Mouse (Mus musculus): ENCODE results near the gene Cidec. TPM values are rescaled to one million over a fixed set of nuclear protein-coding genes. Genes with fewer than 3 reads are reported as not detected.

The Cidec gene
- total and polyA plus RNA-seq, 3 experiments, result not detected

GRCm38 (mm10) chr6:113386025-113386424 lies 49.5 kb downstream of the Cidec start:
- Histone ChIP-seq H3K79me2 (ENCODE audit: control insufficient read depth, insufficient read depth, low read length, poor library complexity) (peaks cover 3% of the 10 kb centered on the region), H3K36me3 (ENCODE audit: control insufficient read depth in 1 of 2, insufficient read depth in 2 of 2, low read length in 2 of 2) (peaks cover 2 to 52% of the 10 kb centered on the region in 2 experiments; a peak in 2 of 4 replicates), H3K27me3 (ENCODE audit: control insufficient read depth in 1 of 2, insufficient read depth in 2 of 2, low read length in 2 of 2) (no peaks in the 10 kb centered on the region), H3K9me3 (replicated peaks; ENCODE audit: insufficient read depth, low read length) (no peaks in the 10 kb centered on the region), H3K4me1 (ENCODE audit: control insufficient read depth in 1 of 2, insufficient read depth in 2 of 2, low read length in 2 of 2) (no peaks in the 10 kb centered on the region), H3K9ac (ENCODE audit: control insufficient read depth, low read depth, low read length, poor library complexity, severe bottlenecking) (no peak overlapping the region), H3K4me3 (ENCODE audit: control insufficient read depth in 1 of 2, insufficient read depth in 1 of 2, low read depth in 2 of 2, low read length in 2 of 2) (no peak overlapping the region), H3K27ac (ENCODE audit: control insufficient read depth, low read depth, low read length) (no peak overlapping the region)
- no peak for TF ChIP-seq MEF2A (IDR thresholded peaks at IDR 0.05; ENCODE audit: extremely low read depth, insufficient replicate concordance, low read depth, low read length, poor library complexity, severe bottlenecking)
- no peak for TF ChIP-seq TAL1 (IDR thresholded peaks at IDR 0.05; ENCODE audit: low read length)
- no peak for TF ChIP-seq ZNF384 (IDR thresholded peaks at IDR 0.05; ENCODE audit: low read depth, low read length)
- no peak for TF ChIP-seq USF2 (IDR thresholded peaks at IDR 0.05; ENCODE audit: borderline replicate concordance in 1 of 2, insufficient read depth in 1 of 2, low read depth in 1 of 2, low read length in 2 of 2)
- TF ChIP-seq MAFK (IDR thresholded peaks at IDR 0.05; ENCODE audit: borderline replicate concordance, low read depth, low read length), result no peak
- TF ChIP-seq CTCF (IDR thresholded peaks at IDR 0.05 in 2 of 3, conservative IDR thresholded peaks at IDR 0.05 in 1 of 3; ENCODE audit: control insufficient read depth in 1 of 3, insufficient read depth in 1 of 3, low read depth in 2 of 3, low read length in 3 of 3, poor library complexity in 1 of 3, severe bottlenecking in 1 of 3), result no peak
- TF ChIP-seq E2F4 (IDR thresholded peaks at IDR 0.05; ENCODE audit: borderline replicate concordance, low read depth, low read length), result no peak
- no peak for TF ChIP-seq HCFC1 (IDR thresholded peaks at IDR 0.05; ENCODE audit: low read depth, low read length)
- TF ChIP-seq POLR2AphosphoS5 (IDR thresholded peaks at IDR 0.05; ENCODE audit: borderline replicate concordance, low read depth, low read length), result no peak
- no peak for TF ChIP-seq ZC3H11A (IDR thresholded peaks at IDR 0.05; ENCODE audit: low read depth, low read length)
- no peak for TF ChIP-seq MYC (IDR thresholded peaks at IDR 0.05; ENCODE audit: low read depth, low read length)
- no peak for TF ChIP-seq POLR2AphosphoS2 (IDR thresholded peaks at IDR 0.05; ENCODE audit: low read length)
- TF ChIP-seq TBP (IDR thresholded peaks at IDR 0.05; ENCODE audit: low read depth, low read length), result no peak
- no peak for TF ChIP-seq MAX (IDR thresholded peaks at IDR 0.05; ENCODE audit: low read length)
- TF ChIP-seq RCOR1 (IDR thresholded peaks at IDR 0.05; ENCODE audit: low read depth, low read length), result no peak
- TF ChIP-seq ETS1 (IDR thresholded peaks at IDR 0.05; ENCODE audit: low read depth, low read length), result no peak
- TF ChIP-seq MAZ (IDR thresholded peaks at IDR 0.05; ENCODE audit: low read depth, low read length), result no peak
- DNase-seq (ENCODE audit: low read depth, low spot score), result no peak

DNA sequence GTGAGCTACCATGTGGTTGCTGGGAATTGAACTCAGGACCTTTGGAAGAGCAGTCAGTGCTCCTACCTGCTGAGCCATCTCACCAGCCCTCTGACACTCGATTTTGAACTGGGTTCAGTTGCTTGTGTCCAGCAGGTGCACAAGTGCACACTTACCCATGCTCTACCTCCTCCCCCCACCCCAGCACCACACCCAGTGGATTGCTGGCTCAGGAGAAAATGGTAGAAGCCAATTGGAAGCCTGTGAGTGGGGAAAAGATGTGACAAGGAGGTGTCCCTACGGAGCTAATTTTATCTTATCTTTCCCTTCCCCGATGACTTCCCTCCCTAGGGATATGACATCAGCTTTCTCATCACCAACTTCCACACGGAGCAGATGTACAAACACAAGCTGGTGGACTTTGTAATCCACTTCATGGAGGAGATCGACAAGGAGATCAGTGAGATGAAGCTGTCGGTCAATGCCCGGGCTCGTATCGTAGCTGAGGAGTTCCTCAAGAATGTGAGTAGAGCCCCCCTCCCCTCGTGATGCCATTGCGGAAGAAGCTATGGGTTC lies 50.3 kb downstream of the Cidec start:
- Histone ChIP-seq H3K9ac (ENCODE audit: control insufficient read depth, low read depth, low read length, poor library complexity, severe bottlenecking) (no peak overlapping the region), H3K27ac (ENCODE audit: control insufficient read depth, low read depth, low read length) (no peak overlapping the region), H3K9me3 (replicated peaks; ENCODE audit: insufficient read depth, low read length) (no peaks in the 10 kb centered on the region), H3K27me3 (ENCODE audit: control insufficient read depth in 1 of 2, insufficient read depth in 2 of 2, low read length in 2 of 2) (no peaks in the 10 kb centered on the region), H3K79me2 (ENCODE audit: control insufficient read depth, insufficient read depth, low read length, poor library complexity) (peaks cover 8% of the 10 kb centered on the region), H3K36me3 (ENCODE audit: control insufficient read depth in 1 of 2, insufficient read depth in 2 of 2, low read length in 2 of 2) (peaks cover 4 to 53% of the 10 kb centered on the region in 2 experiments), H3K4me1 (ENCODE audit: control insufficient read depth in 1 of 2, insufficient read depth in 2 of 2, low read length in 2 of 2) (no peaks in the 10 kb centered on the region), H3K4me3 (ENCODE audit: control insufficient read depth in 1 of 2, insufficient read depth in 1 of 2, low read depth in 2 of 2, low read length in 2 of 2) (no peak overlapping the region)
- no peak for DNase-seq (ENCODE audit: low read depth, low spot score)
- TF ChIP-seq MAFK (IDR thresholded peaks at IDR 0.05; ENCODE audit: borderline replicate concordance, low read depth, low read length) (no peak), CTCF (IDR thresholded peaks at IDR 0.05 in 2 of 3, conservative IDR thresholded peaks at IDR 0.05 in 1 of 3; ENCODE audit: control insufficient read depth in 1 of 3, insufficient read depth in 1 of 3, low read depth in 2 of 3, low read length in 3 of 3, poor library complexity in 1 of 3, severe bottlenecking in 1 of 3) (no peak), ZMIZ1 (IDR thresholded peaks at IDR 0.05; ENCODE audit: low read depth, low read length) (no peak), CHD1 (IDR thresholded peaks at IDR 0.05; ENCODE audit: low read depth, low read length) (no peak), GATA1 (IDR thresholded peaks at IDR 0.05; ENCODE audit: low read depth, low read length) (no peak), POLR2AphosphoS2 (IDR thresholded peaks at IDR 0.05; ENCODE audit: low read length) (no peak), JUND (IDR thresholded peaks at IDR 0.05; ENCODE audit: low read depth, low read length) (no peak), ZKSCAN1 (IDR thresholded peaks at IDR 0.05; ENCODE audit: low read depth, low read length) (no peak), SIN3A (IDR thresholded peaks at IDR 0.05; ENCODE audit: low read length) (no peak), BHLHE40 (IDR thresholded peaks at IDR 0.05; ENCODE audit: borderline replicate concordance, low read depth, low read length) (no peak), ETS1 (IDR thresholded peaks at IDR 0.05; ENCODE audit: low read depth, low read length) (no peak), EP300 (IDR thresholded peaks at IDR 0.05; ENCODE audit: low read depth in 1 of 2, low read length in 2 of 2) (no peak), MYB (IDR thresholded peaks at IDR 0.05; ENCODE audit: low read depth, low read length) (no peak)

All from MEL (cell line).